Mouse (Mus musculus) spleen, adult 2 months (tissue): ENCODE measurements around the gene Rhbdl3. TPM values are rescaled to one million over a fixed set of nuclear protein-coding genes. Genes with fewer than 3 reads are reported as not detected.
A peak's percentile ranks its signal among the peaks of the same experiment; 100 is the strongest.

Experiments
- DNase-seq, 2 experiments: peaks; one replicate each; pipeline versions ENCODE4 v3.0.0 to v3.0.0-alpha.2; 2012 to 2021; ENCODE audit warnings: low spot score in 2 of 2, low read depth in 1 of 2
- H3K27ac ChIP-seq: fragments of 200-500 bp; 2 replicates; pipeline ENCODE4 v1.5.1; 2012; ENCODE audit warnings: low read length, inconsistent platforms; ENCODE audit not compliant: insufficient read depth
- H3K27me3 ChIP-seq: fragments of 200-500 bp; 2 replicates; pipeline ENCODE4 v1.6.1; 2012; ENCODE audit warnings: mild to moderate bottlenecking, moderate library complexity, low read length, inconsistent platforms; ENCODE audit not compliant: control insufficient read depth, insufficient read depth
- H3K36me3 ChIP-seq: fragments of 200-500 bp; 2 replicates; pipeline ENCODE4 v1.6.1; 2012; ENCODE audit warnings: mild to moderate bottlenecking, low read length, inconsistent platforms; ENCODE audit not compliant: control insufficient read depth, insufficient read depth
- H3K4me1 ChIP-seq: fragments of 200-500 bp; 2 replicates; pipeline ENCODE4 v1.6.1; 2011; ENCODE audit warnings: inconsistent platforms; ENCODE audit not compliant: control insufficient read depth, insufficient read depth, insufficient read length
- H3K4me3 ChIP-seq: fragments of 200-500 bp; 2 replicates; pipeline ENCODE4 v1.5.1; 2011; ENCODE audit warnings: mild to moderate bottlenecking, inconsistent platforms; ENCODE audit not compliant: insufficient read depth, insufficient read length; ENCODE audit errors: extremely low read depth
- CTCF ChIP-seq: fragments of 200-500 bp; IDR thresholded peaks from 2 replicates; pipeline ENCODE4 v1.5.1; 2011; ENCODE audit warnings: mild to moderate bottlenecking, inconsistent platforms; ENCODE audit not compliant: insufficient read depth, insufficient read length, insufficient replicate concordance; ENCODE audit errors: extremely low read depth
- POLR2A ChIP-seq: fragments of 200-500 bp; IDR thresholded peaks from 2 replicates; pipeline ENCODE4 v1.6.1; 2011; ENCODE audit warnings: low read depth, low read length, inconsistent platforms
- WGBS: fragments of 180-500 bp; shearing (Covaris S2); methylation state at CpG from one replicate; pipeline ENCODE4 v1.1.7; 2018; 5-methylcytosine and 5-hydroxymethylcytosine counted together
- polyA plus RNA-seq: library from polyadenylated mRNA; depleted of rRNA; stranded (reverse); fragments of >200 nt; gene quantifications from 2 replicates; pipeline ENCODE4 v1.2.3, GENCODE M21; 2012

The Rhbdl3 gene
- polyA plus RNA-seq, 1 experiment, result 2.9 TPM

DNA sequence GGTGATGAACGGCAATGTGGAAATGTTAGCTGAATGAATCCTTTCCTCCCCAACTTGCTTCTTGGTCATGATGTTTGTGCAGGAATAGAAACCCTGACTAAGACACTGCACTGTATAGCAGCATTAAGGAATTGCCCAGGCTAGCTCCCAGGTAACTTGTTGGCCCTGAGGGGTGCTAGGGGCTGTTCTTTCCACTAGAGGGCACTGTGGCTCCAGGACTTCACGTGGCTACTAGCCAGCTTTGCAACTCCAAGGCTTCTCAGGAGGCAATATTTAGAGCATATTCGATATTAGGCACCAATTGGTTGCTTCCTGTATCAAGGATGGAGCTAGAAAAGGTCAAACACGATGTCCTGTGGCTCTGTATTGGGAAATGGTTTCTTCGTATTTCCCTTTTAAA is 13.6 kb upstream of the Rhbdl3 start:
- Histone ChIP-seq H3K27ac (no peak overlapping the region), H3K4me1 (no peaks in the 10 kb centered on the region), H3K36me3 (no peaks in the 10 kb centered on the region), H3K27me3 (no peaks in the 10 kb centered on the region; the same call in 1 of the 2 replicates), H3K4me3 (no peak overlapping the region)
- WGBS, result 14% methylated on average over 5 of the region's 5 CpGs
- peak; percentile 40 to 59 for DNase-seq
- no peak for TF ChIP-seq POLR2A
- TF ChIP-seq CTCF, result peak; percentile 84; the same call in 1 of the 2 replicates

DNA sequence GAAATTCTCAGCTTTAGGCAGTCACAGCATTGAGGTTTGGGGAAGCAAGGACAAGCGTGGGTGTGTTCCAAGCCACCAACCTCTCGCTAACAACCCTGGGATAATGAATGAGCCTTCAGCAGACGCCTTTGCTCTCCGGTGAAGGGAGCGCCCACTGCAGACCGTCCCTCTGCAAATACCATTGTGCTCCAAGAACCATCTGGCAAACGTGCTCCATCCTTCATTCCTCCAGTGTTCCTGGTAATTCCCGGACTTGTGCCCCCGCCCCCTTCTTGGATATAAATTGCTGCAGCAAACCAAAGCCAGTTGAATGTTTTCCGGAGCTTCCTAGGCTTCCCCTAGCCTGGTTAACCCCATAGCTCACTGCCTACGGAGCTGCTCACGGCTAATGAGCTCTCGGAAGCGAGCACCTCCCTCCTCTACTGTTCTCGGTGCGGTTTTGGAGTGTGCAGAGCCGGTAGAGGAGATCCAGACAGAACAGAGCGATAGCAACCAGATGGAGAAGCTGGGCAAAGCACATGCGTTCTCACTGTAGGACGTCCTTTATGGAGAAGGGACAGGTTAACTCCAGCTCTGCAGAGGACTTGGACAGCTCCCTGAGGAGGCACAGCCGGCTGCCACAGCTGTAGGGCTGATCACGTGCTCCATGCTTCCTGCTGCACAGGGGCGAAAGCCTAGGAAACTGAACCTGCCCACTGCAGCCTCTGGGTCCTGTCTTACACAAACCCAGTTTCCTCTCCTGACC is 10.8 kb upstream of the Rhbdl3 start:
- no peaks in the 10 kb centered on the region for H3K4me1 ChIP-seq
- DNase-seq, result no peak
- no peaks in the 10 kb centered on the region; the same call in 1 of the 2 replicates for H3K27me3 ChIP-seq
- peak overlapping the region; percentile 19; the same call in 1 of the 2 replicates for H3K4me3 ChIP-seq
- no peaks in the 10 kb centered on the region for H3K36me3 ChIP-seq
- WGBS, result 3% methylated on average over 23 of the region's 23 CpGs
- no peak overlapping the region for H3K27ac ChIP-seq
- TF ChIP-seq POLR2A, result no peak
- TF ChIP-seq CTCF, result no peak

DNA sequence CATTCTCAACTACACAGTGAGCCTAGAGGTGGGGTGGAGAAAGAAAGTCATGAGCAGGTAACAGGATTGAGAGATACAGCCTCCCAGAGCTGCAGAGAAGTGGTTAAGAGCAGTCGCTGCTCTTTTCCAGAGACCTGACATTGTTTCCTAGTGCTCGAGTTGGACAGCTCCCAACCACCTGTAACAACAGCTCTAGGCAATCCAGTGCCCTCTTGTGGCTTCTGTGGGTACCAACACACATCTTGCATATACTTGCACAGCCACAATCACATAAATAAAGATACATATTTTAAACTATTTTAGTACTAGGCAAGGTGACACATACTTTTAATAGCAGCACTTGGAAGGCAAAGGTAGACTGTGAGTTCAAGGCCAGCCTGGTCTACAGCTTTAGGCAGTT is 9.7 kb upstream of the Rhbdl3 start:
- no peak overlapping the region for H3K27ac ChIP-seq
- 72% methylated on average over 2 of the region's 2 CpGs for WGBS
- H3K27me3 ChIP-seq, result no peaks in the 10 kb centered on the region; the same call in 1 of the 2 replicates
- H3K4me1 ChIP-seq, result no peaks in the 10 kb centered on the region
- no peak overlapping the region for H3K4me3 ChIP-seq
- TF ChIP-seq POLR2A, result no peak
- no peak for TF ChIP-seq CTCF
- H3K36me3 ChIP-seq, result no peaks in the 10 kb centered on the region
- DNase-seq, result no peak

DNA sequence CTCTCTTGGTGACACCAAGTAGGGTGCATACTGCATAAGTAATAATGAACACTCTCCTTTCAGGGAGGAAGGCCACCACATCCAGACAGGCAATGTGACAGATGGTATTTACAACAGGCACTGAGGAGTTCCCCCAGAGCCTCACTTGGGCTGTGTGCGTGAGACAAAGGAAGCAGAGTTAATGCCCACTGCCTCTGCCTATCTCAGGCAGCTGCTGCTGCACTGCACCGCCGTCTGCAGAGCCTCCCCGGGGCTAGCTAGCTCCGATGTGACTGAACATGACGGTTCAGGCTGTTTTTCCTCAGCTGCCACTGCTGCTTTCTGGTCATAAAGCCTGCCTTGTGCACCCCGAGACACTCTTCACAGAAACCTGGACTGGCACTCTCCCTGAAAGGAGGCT is 8.2 kb upstream of the Rhbdl3 start:
- WGBS, result 66% methylated on average over 7 of the region's 7 CpGs

DNA sequence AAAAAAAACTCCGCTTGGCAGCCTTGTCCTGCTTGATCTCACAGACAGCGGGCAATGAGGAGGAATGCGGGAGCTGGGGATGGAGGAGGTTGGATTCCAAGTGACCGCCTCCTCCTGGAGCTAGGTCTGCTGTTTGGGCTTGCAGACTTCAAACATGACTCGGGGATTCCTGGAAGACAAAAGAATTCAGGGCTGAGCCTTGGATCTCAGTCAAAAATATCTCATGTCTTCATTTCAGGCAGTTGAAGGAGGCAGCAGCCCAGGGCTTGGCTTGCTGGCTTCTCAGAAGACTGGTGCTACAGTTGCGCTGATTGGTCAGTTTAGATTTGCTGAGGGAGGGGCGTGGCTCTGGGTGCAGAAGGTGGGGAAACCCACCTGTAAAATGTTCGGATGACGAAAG is 5.6 kb upstream of the Rhbdl3 start:
- Histone ChIP-seq H3K36me3 (no peaks in the 10 kb centered on the region), H3K27me3 (0 out of 2 replicates have a peak, but pooled peaks cover 1% of the 10 kb centered on the region), H3K4me1 (no peaks in the 10 kb centered on the region), H3K27ac (no peak overlapping the region), H3K4me3 (no peak overlapping the region)
- TF ChIP-seq CTCF, result no peak
- no peak for TF ChIP-seq POLR2A
- WGBS, result 79% methylated on average over 9 of the region's 9 CpGs
- no peak for DNase-seq

More for the DNA sequence above, 8.2 kb upstream of the Rhbdl3 start:
- no peaks in the 10 kb centered on the region; the same call in 1 of the 2 replicates for H3K27me3 ChIP-seq
- no peak for DNase-seq
- H3K4me1 ChIP-seq, result no peaks in the 10 kb centered on the region
- TF ChIP-seq POLR2A, result no peak
- no peak for TF ChIP-seq CTCF
- no peaks in the 10 kb centered on the region for H3K36me3 ChIP-seq
- no peak overlapping the region for H3K27ac ChIP-seq
- H3K4me3 ChIP-seq, result no peak overlapping the region

DNA sequence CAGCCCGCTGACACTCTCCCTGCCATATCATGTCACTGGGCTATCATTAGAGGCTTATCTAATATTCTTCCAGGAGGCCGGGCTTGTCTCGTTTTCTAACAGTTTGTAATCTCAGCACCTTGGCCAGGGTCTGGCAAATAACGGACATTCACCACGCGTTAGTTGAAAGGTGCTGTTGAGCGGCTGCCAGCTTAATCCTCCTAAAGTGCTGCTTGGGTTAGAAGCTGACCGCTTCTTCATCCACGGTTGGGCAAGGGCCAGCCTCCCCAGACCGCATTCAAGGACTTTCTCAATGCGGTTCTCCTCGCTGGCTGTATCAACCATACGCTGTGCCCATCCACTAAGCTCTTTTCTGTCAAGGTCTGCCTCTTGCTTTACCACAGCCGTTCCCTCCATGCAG is 4.9 kb upstream of the Rhbdl3 start:
- Histone ChIP-seq H3K36me3 (no peaks in the 10 kb centered on the region), H3K4me1 (peaks cover under 1% of the 10 kb centered on the region; the same call in 1 of the 2 replicates), H3K4me3 (no peak overlapping the region), H3K27ac (no peak overlapping the region), H3K27me3 (peaks cover 5% of the 10 kb centered on the region)
- WGBS, result 57% methylated on average over 14 of the region's 14 CpGs
- TF ChIP-seq CTCF, result no peak
- TF ChIP-seq POLR2A, result no peak
- no peak for DNase-seq

DNA sequence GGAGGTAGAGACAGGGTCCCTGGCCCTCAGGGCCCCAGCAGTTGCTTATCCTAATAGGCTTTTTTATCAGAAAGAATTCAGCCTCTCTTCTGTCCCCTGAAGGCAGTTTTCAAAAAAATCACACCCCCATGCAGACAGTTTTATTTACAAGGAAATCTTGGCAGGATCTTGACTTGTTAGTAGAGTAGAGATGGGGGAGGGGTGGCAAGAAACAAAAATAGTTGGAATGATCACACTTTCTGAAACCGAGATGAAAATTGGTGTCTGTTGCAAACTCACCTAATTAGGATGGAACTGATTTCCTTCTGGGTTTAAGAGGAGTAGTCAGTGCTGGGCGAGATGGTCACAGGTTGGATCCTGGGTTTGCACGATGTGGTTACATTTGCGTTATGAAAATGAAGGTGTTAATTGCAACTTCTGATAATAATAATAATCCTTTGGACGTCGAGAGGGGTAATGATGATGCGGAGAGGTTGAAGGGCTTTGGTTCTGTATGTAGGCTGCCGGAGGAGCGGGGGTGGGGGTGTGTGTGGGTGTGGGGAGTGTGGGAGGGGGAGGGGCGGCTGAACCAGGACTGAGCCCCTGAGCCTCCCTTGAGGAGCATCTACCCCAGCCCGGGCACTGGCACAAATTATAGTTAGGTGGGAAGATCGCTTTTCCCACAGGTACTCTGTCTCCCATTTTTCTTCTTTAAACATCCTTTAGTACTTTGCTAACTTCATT is 1.0 kb upstream of the Rhbdl3 start:
- no peak overlapping the region for H3K27ac ChIP-seq
- no peak for TF ChIP-seq CTCF
- no peak for TF ChIP-seq POLR2A
- peaks cover 11% of the 10 kb centered on the region for H3K4me1 ChIP-seq
- H3K4me3 ChIP-seq, result no peak overlapping the region
- H3K36me3 ChIP-seq, result no peaks in the 10 kb centered on the region
- DNase-seq, result no peak
- 23% methylated on average over 11 of the region's 12 CpGs for WGBS
- peaks cover 15% of the 10 kb centered on the region for H3K27me3 ChIP-seq
